Mouse (Mus musculus): ENCODE measurements at regions not wholly inside any gene's neighbourhood (a gene's known extent, or its start where the extent isn't known, plus 50 kb on each side); places are given as distances from the start of the nearest gene placed in this dataset.

DNA sequence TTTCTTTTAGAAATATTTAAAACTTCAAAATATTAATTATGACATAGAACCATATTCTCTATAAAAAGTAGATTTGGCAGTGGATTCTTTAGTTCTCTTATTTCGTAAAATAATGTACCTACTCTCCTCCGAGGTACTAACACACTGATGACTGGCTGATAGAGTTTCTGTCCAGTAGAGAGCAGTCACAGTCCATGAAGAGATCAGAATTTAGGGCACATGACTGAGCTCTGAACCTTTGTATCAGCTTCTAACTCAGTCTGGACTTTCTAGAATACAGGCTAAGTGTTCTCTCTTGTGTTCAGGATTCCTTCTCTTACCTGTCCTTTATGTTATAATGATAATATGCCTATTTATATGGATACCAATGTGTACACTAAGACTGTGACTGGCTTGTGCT, 494.3 kb downstream of the Cd109 start:
- TF ChIP-seq CTCF (IDR thresholded peaks at IDR 0.05; ENCODE audit: low read depth, low read length), result peak; percentile 29; the same call in 1 of the 2 replicates
- TF ChIP-seq POLR2A (IDR thresholded peaks at IDR 0.05; ENCODE audit: extremely low read depth, insufficient read depth, low read length), result no peak
